Mouse (Mus musculus) liver, adult 2 months (tissue): ENCODE measurements around the gene Rnase4.
A peak's percentile ranks its signal among the peaks of the same experiment; 100 is the strongest.

ENCODE experiments used
- CTCF ChIP-seq: fragments of 200-500 bp; IDR thresholded peaks from 2 replicates; pipeline ENCODE4 v1.5.1; 2011; ENCODE audit warnings: low read depth, low read length, control low read depth
- POLR2A ChIP-seq: fragments of 200-500 bp; IDR thresholded peaks from 2 replicates; pipeline ENCODE4 v1.6.1; 2011; ENCODE audit warnings: low read length, control low read depth; ENCODE audit not compliant: insufficient read depth; ENCODE audit errors: extremely low read depth

- TF ChIP-seq POLR2A (0 out of 2 replicates have a peak, but pooled peaks have one; percentile 7), CTCF (no peak)
Observed at GRCm38 (mm10) chr14:51094096-51094875, 3.4 kb downstream of the Rnase4 start.
